Mouse (Mus musculus) olfactory bulb, adult 2 months (tissue): ENCODE measurements around the gene Tctn3. TPM values are rescaled to one million over a fixed set of nuclear protein-coding genes. Genes with fewer than 3 reads are reported as not detected.
"Not testable (repeated sequence)": the region's sequence is repeated elsewhere in the genome, so short reads cannot be mapped to it uniquely, and the experiment has no call there.

ENCODE experiments used
- H3K27ac ChIP-seq: fragments of 200-500 bp; 2 replicates; pipeline ENCODE4 v1.5.1; 2012; ENCODE audit warnings: low read depth, low read length; ENCODE audit not compliant: insufficient read depth
- H3K4me1 ChIP-seq: fragments of 200-500 bp; 2 replicates; pipeline ENCODE4 v1.6.1; 2012; ENCODE audit warnings: low read length; ENCODE audit not compliant: control insufficient read depth, insufficient read depth
- H3K4me3 ChIP-seq: fragments of 200-500 bp; 2 replicates; pipeline ENCODE4 v1.5.1; 2012; ENCODE audit warnings: mild to moderate bottlenecking, low read depth, low read length, moderate library complexity; ENCODE audit not compliant: insufficient read depth
- CTCF ChIP-seq: fragments of 200-500 bp; IDR thresholded peaks from 2 replicates; pipeline ENCODE4 v1.5.1; 2012; ENCODE audit warnings: low read depth, mild to moderate bottlenecking, low read length, moderate library complexity; ENCODE audit not compliant: insufficient read depth
- POLR2A ChIP-seq: fragments of 200-500 bp; IDR thresholded peaks from 2 replicates; pipeline ENCODE4 v1.6.1; 2012; ENCODE audit warnings: mild to moderate bottlenecking, low read depth, low read length, moderate library complexity; ENCODE audit not compliant: insufficient read depth
- WGBS: fragments of 180-500 bp; shearing (Covaris S2); methylation state at CpG from one replicate; pipeline ENCODE4 v1.1.7; 2018; 5-methylcytosine and 5-hydroxymethylcytosine counted together
- polyA plus RNA-seq: library from polyadenylated mRNA; stranded (reverse); fragments of >200 nt; gene quantifications from 2 replicates; pipeline ENCODE4 v1.2.4, GENCODE M21; 2012; ENCODE audit warnings: low replicate concordance; ENCODE audit not compliant: missing spikeins, insufficient read depth, insufficient read length

The Tctn3 gene
- polyA plus RNA-seq, 1 experiment, result not detected

- 49% methylated on average over 7 of the region's 7 CpGs for WGBS
- Histone ChIP-seq H3K4me1 (no peaks in the 10 kb centered on the region), H3K4me3 (no peak overlapping the region), H3K27ac (no peak overlapping the region)
- TF ChIP-seq POLR2A, result no peak
- TF ChIP-seq CTCF, result no peak
These were observed 18.6 kb upstream of the Tctn3 start for GRCm38 (mm10) chr19:40630606-40631005.

DNA sequence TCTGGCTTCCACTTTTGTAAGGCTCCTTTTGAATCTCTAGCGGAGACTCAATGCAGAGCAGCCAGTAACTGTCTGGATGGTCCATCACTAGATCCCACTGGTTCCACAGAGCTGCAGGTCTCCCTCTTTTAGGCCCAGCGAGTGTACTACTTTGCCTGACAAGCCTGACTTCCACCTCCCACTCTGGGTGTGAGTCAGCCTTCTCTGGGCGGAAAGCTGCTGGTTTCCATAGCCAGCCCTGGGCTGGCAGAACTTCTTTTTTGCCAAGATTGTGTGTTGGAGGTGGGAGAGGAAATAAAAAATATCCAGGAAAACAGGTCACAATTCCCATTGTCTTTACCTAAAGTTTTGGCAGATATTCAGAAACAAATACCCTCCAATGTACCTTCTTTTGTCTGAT lies 18.1 kb upstream of the Tctn3 start:
- no peak overlapping the region for H3K4me3 ChIP-seq
- 43% methylated on average over 3 of the region's 3 CpGs for WGBS
- H3K4me1 ChIP-seq, result no peaks in the 10 kb centered on the region
- TF ChIP-seq POLR2A, result no peak
- TF ChIP-seq CTCF, result no peak
- peak overlapping the region; percentile 2; the same call in 1 of the 2 replicates for H3K27ac ChIP-seq

- Histone ChIP-seq H3K4me1 (no peaks in the 10 kb centered on the region), H3K27ac (no peak overlapping the region), H3K4me3 (no peak overlapping the region)
- TF ChIP-seq CTCF (no peak), POLR2A (no peak)
These were observed 16.9 kb upstream of the Tctn3 start for GRCm38 (mm10) chr19:40628950-40629349.

GRCm38 (mm10) chr19:40625935-40626334 lies 13.9 kb upstream of the Tctn3 start:
- 60% methylated on average over 12 of the region's 12 CpGs for WGBS
- TF ChIP-seq CTCF (no peak), POLR2A (no peak)
- no peak overlapping the region for H3K27ac ChIP-seq
- no peak overlapping the region for H3K4me3 ChIP-seq
- H3K4me1 ChIP-seq, result no peaks in the 10 kb centered on the region

- not testable (repeated sequence) for H3K4me1 ChIP-seq, H3K4me3 ChIP-seq, H3K27ac ChIP-seq
- 71% methylated on average over 16 of the region's 26 CpGs for WGBS
These were observed 9.6 kb upstream of the Tctn3 start for GRCm38 (mm10) chr19:40621616-40622015.

- H3K4me3 ChIP-seq, result no peak overlapping the region
- no peak for TF ChIP-seq POLR2A
- TF ChIP-seq CTCF, result no peak
- WGBS, result 68% methylated on average over 7 of the region's 7 CpGs
- H3K27ac ChIP-seq, result no peak overlapping the region
- H3K4me1 ChIP-seq, result 0 out of 2 replicates have a peak, but pooled peaks cover 2% of the 10 kb centered on the region
These were observed 4.0 kb upstream of the Tctn3 start for GRCm38 (mm10) chr19:40616021-40616420.

DNA sequence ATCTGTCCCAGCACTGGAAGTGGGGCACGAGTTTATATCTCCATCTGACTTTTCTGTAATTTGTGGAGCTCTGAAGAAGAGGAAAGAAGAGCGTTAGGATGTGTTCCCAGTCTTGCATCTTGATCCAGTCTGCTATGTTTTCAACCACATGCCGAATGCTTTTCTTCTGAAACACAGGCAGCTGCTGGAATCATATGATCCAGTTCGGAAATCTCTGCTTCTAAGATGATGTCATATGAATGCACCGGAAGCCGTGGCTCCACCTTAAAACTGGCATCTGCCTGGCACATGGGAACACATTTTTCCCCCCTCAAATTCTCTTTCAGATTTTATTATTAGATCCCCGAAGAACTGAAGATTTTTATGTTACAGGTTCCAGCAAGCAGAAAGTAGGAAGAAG lies 2.8 kb upstream of the Tctn3 start:
- 0 out of 2 replicates have a peak, but pooled peaks cover 2% of the 10 kb centered on the region for H3K4me1 ChIP-seq
- whole genome bisulfite sequencing, result 77% methylated on average over 7 of the region's 7 CpGs
- TF ChIP-seq POLR2A (no peak), CTCF (no peak)
- H3K4me3 ChIP-seq, result no peak overlapping the region
- no peak overlapping the region for H3K27ac ChIP-seq

DNA sequence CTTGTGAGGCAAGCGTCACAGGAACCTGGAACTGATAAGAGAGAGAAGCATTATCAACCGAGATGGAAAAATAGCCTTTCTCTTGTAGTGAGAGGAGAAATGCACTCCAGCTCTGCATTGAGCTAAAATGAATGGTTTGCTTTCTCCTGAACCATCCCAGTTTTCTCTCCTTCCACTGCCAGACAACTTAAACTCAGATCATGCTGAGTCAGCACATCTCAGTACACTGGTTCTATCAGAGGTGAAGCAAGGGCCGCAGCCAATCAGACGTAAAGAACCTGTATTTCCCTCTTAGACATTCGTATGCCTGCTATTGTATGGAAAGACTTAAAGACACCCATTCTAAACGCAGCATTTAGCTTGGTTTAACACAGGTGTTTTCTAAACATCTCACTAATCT lies 4.4 kb downstream of the Tctn3 start:
- H3K27ac ChIP-seq, result no peak overlapping the region
- 92% methylated on average over 6 of the region's 6 CpGs for WGBS
- TF ChIP-seq CTCF (no peak), POLR2A (no peak)
- 0 out of 2 replicates have a peak, but pooled peaks cover 2% of the 10 kb centered on the region for H3K4me1 ChIP-seq
- H3K4me3 ChIP-seq, result no peak overlapping the region

- no peak overlapping the region for H3K4me3 ChIP-seq
- WGBS, result 93% methylated on average over 9 of the region's 9 CpGs
- TF ChIP-seq POLR2A, result no peak
- no peak for TF ChIP-seq CTCF
- H3K4me1 ChIP-seq, result no peaks in the 10 kb centered on the region
- H3K27ac ChIP-seq, result no peak overlapping the region
These were observed 6.8 kb downstream of the Tctn3 start for GRCm38 (mm10) chr19:40605189-40605588.

DNA sequence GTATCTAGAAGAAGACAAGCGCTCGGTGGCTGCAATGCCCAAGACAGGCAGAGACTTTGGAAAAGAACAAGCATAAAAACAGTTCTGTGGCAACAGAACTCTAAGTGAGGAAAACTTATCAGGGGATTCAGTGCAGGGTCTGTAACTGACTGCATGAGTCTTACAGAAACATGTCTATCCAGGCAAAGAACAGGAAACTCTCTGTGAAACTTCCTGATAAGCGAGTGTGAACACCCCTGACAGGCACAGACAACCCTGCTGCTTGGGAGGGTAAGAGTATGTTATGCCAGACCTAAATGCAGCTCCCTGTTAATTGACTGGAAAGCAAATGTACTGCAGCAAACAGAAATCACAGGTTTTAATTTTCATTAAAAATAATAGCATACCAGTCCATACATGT lies 10.2 kb downstream of the Tctn3 start:
- H3K27ac ChIP-seq, result no peak overlapping the region
- TF ChIP-seq POLR2A (no peak), CTCF (no peak)
- no peaks in the 10 kb centered on the region for H3K4me1 ChIP-seq
- 93% methylated on average over 3 of the region's 3 CpGs for WGBS
- no peak overlapping the region for H3K4me3 ChIP-seq

GRCm38 (mm10) chr19:40600846-40601245 lies 11.2 kb downstream of the Tctn3 start:
- H3K4me3 ChIP-seq, H3K4me1 ChIP-seq, H3K27ac ChIP-seq: not testable (repeated sequence)
- WGBS, result 94% methylated on average over 5 of the region's 5 CpGs
